Mouse (Mus musculus): ENCODE measurements around the gene Git2.

Gene Git2

DNA sequence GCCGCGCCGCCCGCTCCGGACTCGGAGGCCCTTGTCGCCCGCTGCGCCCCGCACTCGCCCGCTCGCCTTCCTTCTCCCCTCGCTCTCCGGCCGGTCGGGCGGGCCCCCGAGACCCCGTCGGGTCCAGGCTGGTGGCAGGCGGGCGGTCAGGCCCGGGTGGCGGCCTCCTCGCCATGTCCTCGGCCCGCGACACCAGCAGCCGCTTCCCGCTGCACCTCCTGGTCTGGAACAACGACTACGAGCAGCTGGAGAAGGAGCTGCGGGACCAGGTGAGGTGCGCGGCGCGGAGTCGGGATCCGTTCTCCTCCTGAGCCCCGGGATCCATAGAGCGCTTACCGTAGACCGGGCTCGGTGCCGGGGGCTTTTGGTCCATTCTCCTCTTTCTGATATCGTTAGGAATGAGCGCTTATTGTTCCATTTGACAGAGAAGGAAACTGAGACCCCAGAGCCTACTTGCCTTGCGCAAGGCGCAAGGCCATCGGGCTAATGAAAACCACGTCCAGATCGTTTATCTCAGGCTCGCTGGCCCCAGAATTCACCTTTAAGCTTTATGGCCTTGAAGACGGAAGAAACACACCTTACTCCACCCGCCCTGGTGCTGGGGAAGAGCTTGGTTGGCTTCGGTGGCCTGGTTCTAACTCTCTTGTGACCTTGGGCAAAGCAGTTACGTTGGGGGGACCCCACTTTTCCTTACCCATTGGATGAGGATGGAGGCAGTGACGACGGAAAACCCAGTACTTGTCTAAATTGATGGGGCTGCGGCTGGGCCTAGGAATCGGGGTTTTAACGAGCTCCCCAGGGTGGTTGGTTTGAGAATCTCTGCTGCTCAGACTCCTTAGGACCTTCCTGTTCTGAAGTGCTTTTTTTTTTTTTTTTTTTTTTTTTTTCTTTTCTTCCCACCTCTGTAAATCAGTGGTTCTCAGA is at the start of gene Git2:
Gene Git2 (minus strand): TSS at position 462 of the 924 bp plus-strand sequence.
- in situ Hi-C loops (cut with MboI; ENCODE audit: low sequenced_read_pairs), result no loop called here

DNA sequence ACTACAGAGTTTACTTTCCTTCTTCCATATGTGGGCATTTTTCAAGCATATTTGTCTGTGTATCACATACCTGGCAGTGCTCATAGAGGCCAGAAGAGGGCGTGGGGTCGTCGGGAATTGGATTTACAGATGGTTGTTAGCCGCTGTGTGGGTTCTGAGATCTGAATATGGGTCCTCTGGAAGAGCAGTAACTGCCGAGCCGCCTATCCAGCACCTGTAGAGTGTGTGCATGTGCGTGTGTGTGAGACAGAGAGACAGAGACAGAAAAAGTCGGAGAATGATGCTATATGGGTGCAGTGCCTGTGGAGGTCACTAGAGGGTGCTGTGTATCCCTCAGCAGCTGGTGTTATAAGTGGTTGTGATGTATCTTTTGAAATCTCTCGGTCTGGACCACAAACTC is 48.9 kb upstream of the Git2 start:
- in situ Hi-C loops (cut with MboI; ENCODE audit: low sequenced_read_pairs), result no loop called here

DNA sequence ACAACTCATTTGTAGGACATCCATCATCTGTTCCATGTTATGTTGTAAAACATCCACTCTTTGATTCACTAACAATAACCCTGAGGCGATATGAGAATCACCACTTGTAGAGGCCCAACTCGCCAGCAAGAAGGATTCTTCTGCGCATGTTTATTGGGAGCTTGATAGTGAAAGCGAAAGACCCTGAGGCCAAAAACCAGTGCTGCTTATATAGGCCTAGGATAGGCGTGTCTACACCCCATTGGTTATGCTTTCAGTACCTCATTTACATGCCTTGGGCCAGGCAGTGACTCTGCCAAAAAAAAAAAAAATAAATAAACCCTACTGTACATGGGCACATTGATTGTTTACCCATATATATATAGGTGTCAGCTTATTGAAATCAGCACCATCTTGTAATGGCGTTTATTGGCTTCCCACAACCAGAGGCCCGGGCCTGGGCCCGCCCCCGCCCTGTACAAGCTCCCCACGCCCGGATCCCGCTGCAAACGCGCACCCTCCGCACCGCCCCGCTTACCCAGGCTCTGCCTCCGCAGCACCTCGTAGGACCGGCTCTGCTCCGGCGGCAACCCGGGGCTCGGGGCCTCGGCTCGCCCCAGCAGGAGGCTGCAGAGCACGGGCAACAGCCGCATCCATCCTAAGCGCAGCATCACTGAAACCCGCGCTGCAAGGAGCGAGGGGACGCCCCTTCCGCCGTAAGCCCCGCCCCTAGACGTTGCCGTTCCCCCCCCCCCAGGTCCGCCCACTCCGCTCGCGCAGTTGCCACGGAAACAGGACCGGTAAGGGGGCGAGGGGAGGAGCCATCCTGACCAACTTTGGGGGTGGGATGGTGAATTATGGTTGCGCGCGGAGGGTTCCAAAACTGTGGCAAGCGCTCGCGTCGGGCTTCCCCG is 47.7 kb upstream of the Git2 start, which contains the start of gene 1500011B03Rik:
Gene 1500011B03Rik (minus strand): TSS at position 673 of the 893 bp plus-strand sequence.
- in situ Hi-C loops (cut with MboI; ENCODE audit: low sequenced_read_pairs), result no loop called here

DNA sequence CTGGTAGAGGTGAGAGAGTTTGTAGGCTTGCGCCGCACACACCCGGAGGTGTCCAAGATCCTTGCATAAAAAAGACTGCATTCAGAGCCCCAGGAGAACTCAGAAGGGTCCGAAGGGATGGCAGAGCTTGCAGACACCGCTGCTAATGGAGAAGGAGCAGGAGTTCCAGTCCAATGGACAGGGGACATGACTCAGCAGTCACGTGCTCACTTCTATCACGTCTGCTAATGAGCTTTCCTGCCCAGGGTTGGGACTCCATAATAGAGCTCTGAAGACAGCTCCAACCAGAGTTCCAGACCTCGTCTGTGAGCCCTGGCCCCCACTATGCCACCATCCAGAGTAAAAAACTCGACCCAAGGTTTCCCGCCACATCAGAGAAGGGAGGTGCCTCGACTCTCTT is 42.8 kb upstream of the Git2 start:
- in situ Hi-C loops (cut with MboI; ENCODE audit: low sequenced_read_pairs), result no loop called here

DNA sequence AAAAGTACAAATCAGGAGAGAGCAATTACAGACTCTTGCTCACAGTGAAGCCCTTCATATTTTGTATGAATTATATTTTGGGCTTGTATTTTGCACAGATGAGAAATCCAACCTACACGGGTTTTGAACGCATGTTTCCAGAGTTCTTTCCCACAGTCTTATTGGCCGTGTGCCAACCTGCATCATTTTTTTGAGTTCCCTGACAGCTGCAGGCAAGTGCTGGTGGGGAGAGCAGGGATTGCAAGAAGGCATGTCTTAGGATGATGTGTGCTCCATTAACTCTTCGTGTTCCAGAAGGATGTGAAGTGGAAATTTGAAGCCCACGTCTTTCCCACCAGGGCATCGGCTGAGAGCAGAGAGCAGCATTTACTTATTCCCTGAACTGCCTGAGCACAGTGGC is 41.3 kb upstream of the Git2 start:
- in situ Hi-C loops (cut with MboI; ENCODE audit: low sequenced_read_pairs), result no loop called here

DNA sequence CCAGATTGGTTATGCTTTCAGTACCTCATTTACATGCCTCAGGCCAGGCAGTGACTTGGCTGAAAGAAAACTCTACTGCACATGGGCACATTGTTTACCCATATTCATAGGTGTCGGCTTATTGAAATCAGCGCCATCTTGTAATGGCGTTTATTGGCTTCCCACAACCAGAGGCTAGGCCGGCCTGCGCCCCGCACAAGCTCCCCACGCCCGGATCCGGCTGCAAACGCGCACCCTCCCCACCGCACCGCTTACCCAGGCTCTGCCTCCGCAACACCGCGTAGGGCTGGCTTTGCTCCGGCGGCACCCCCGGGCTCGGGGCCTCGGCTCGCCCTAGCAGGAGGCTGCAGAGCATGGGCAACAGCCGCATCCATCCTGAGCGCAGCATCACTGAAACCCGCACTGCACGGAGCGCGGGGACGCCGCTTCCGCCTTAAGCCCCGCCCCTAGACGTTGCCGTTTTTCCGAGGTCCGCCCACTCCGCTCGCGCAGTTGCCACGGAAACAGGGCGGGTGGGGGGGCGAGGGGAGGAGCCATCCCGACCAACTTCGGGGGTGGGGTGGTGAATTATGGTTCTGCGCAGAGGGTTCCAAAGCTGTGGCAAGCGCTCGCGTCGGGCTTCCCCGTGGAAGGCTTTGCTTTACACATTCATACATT is 38.3 kb upstream of the Git2 start:
- in situ Hi-C loops (cut with MboI; ENCODE audit: low sequenced_read_pairs), result no loop called here

DNA sequence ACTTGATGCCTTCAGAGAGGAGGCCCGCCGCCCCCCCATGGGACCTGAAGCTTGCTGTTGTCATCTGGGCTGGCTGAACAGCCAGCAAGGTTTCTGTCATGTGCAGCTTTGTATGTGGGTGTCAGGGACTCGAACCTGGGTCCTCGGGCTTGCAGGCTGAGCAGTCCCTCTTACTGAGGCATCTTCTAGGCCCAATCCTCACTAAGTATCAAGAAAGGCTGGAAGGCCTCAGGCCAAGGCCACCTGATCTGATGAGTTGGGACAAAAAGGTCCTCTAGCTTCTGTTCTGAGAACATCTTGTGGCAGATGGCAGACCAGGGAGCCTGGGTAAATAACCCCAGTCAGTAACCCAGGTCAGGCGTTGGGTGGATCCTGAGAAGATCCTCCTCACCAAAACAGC is 34.5 kb upstream of the Git2 start:
- in situ Hi-C loops (cut with MboI; ENCODE audit: low sequenced_read_pairs), result no loop called here

DNA sequence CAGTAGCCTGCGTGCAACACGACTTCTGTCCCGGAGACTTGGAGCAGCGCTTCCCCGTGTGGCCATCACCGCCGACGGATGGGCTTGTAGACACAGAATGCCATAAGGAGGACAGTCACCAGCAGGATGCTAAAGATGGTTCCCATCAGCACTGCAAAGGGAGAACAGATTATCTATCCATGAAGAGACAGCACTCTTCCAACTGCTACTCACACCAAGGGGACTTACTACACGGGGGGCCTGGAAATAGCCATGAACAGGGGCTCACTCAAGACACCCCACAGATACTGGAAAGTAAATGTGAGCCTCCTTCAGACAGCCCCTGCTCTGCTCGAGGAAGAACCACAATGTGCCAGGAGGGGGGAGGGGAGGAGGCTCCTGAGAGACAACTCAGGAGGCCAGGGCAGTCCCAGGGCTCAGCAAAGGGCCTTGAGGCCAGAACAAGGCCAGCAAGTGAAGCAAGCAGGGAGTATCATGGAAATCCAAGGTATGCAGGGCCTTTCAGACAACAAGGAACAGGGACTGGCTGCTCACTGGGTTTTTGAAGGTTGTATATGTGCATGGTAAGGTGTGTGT is 34.0 kb upstream of the Git2 start:
- in situ Hi-C loops (cut with MboI; ENCODE audit: low sequenced_read_pairs), result no loop called here

DNA sequence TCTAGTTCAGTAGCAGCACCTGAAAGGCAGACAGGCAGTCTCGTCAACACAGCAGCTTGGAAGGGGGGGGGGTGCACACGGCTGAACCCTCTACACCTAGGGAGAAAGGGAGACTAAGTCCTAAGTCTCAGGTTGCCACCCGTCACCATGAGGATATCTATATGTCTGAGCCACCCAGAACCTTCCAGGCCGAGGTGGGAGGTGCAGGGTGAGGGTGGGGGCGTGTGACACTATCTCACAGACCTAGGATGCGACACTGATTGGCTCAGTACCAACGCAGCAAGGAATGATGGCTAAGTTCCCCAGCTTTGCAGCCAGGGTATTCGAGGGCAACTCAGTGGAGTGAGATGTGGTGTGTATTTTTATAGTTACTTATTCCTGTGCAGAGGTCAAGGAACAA is 33.1 kb upstream of the Git2 start:
- in situ Hi-C loops (cut with MboI; ENCODE audit: low sequenced_read_pairs), result no loop called here

DNA sequence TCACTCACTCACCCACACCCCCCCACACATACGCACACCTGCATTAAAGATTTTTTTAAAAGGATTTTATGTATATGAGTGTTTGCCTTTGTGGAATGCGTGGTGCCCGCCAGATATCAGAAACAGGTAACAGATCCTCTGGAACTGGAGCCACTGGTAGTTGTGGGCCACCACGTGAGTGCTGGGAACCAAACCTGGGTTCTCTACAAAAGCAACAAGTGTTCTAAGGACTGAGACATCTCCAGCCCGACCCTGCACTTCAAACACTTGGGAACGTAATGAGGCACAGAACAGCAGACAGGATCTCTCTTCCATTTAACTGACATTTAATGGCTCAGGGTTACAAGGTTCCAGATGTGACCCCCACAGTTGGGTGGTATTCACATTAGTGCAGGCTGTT is 32.6 kb upstream of the Git2 start:
- in situ Hi-C loops (cut with MboI; ENCODE audit: low sequenced_read_pairs), result no loop called here

DNA sequence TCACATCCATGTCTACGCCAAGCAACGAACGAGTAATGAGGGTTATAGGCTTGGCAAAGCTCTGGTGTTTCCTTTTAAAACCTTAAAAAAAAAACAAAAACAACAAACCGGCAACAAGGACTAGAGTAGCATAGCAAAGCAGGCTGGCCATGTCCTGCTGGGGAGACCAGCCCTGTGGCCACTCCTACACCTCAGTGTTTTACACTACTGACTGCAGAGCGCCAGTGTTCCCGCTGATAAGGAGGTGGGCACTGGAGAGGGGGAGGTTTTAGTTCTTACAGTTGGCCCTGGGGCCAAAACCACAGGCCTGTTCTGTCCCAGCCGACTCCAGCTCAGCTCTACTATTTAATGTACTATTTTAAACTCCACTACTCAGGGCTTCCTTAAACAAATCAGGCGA is 32.2 kb upstream of the Git2 start:
- in situ Hi-C loops (cut with MboI; ENCODE audit: low sequenced_read_pairs), result no loop called here

DNA sequence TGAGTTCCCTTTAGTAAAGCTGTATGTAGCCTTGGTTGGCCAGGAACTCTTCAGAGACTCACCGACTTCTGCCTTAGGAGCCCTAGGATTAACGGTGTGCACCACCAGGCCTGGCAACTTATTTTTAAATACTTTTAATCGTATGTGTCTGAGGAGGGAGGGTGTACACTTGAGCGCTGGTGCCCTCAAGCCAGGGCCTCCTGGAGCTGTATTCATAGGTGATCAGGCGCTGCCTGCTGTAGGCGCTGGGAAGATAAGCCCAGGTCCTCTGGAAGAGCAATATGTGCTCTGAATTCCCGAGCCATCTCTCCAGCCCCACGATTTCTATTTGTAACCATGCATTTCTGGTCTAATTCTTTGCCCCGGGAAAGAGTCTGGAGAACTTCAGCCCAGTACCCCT is 31.7 kb upstream of the Git2 start:
- in situ Hi-C loops (cut with MboI; ENCODE audit: low sequenced_read_pairs), result no loop called here

DNA sequence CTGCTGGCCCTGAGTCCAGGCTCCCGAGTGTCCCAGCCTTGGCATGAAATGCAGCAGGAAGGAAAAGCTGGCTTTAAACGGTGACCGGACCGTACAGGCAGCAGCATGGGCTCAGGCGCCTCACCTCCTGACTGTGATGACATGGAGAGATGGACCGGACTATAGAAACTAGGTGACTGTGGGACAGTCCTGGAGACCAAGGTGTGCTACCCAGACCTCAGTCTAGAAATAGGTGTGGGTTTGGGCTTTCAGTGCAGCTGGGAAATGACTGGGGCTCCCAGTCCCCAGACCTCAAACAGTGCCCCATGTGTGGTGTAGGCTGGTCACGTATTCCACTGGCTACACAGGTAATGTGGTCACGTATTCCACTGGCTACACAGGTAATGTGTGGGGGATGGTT is 31.3 kb upstream of the Git2 start:
- in situ Hi-C loops (cut with MboI; ENCODE audit: low sequenced_read_pairs), result no loop called here

DNA sequence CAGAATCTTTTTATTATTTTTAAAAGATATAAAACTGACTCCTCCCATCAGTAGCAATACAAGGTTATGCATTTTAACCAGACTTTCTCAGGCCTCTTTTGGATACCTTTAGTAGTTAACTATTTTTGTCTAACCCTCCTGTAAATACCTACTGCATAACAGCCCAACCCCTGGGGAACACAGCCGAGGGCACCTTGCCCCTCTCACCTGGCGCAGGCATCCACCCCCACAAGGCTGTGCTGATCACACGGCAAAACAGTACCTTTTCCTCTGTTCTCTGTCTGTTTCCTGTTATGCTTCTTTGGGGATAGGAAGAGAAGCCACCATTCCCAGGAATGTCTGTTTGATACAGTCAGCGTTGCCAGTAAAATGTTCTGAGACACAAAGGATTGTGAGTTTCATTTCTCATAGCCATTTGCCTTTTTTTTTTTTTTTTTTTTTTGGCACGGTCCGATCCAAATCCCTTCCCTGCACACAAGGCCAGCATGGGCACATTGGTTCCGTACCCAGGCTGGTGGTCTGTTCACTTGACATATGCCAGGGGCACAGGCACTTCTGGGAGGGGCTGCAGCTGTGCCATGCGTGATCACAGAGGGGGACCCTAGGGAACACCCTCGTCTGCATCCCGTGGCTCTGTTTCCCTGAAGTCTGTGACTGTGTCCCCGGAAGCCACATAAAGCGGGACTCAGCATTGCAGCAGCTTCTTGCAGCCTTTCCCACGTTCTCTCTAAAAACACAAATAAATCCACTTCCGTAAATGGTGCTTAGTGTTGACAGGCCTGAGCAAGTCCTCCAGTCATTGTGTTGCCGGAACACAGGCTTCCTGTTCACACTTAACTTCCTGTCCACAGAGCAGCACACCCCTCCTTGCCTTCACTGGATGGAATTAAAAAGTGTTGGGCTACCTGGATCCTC is 30.4 kb upstream of the Git2 start:
- in situ Hi-C loops (cut with MboI; ENCODE audit: low sequenced_read_pairs), result no loop called here

DNA sequence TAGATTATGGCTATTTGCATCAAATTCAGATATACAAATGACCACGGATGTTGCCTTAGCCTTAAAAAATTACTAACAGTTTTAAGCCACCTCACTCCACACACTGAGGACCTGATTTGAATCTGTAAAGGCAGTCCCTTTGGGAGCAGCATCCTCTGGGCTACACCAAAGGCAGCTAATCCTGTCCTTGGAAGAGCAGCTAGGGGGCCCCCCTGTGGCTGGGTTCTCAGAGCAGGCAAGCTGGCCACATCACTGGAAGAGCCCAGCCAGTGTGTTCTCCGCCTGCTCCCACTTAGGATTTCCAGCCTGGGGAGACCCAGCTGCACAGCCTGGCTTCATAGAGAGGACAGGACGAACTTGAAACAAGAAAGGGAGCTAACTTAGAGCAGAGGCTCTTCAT is 29.6 kb upstream of the Git2 start:
- in situ Hi-C loops (cut with MboI; ENCODE audit: low sequenced_read_pairs), result no loop called here

DNA sequence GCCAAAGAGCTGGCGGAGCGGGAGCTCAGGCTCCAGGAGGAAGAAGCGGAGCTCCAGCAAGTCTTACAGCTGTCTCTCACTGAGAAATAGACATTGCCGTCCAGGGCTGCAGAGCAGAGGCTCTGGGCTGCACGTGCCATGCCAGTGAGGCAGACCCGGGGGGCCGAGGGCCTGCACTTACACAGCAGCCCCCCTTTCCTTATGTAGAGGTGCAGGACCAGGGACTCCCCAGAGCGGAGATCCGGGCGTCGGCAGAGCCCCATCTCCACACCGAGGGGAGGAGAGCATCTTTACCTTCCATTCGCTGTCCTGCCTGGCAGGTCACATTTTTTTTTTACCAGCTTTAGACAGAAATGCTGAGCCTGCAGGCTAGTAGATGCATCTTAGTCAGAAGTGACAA is 29.0 kb upstream of the Git2 start:
- in situ Hi-C loops (cut with MboI; ENCODE audit: low sequenced_read_pairs), result no loop called here

DNA sequence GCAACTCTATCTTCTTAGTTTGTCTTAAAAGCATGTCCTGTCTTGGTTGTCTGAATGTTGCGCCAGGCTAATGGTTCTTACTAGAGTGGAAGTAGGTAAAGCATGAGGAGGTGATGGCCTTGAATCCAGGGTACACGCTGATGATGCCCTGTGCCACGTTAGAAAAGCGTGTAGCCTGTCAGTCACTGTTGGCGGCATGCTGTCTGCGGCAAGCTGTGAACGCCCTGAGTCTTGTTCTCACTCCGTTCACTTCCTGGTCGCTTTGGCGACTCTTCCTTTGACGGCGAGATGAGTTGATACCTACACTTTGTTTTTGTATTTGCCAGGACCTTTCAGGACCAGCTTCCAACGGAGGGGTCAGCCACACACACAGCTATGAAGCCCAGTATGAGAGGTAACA is 27.9 kb upstream of the Git2 start:
- in situ Hi-C loops (cut with MboI; ENCODE audit: low sequenced_read_pairs), result no loop called here

DNA sequence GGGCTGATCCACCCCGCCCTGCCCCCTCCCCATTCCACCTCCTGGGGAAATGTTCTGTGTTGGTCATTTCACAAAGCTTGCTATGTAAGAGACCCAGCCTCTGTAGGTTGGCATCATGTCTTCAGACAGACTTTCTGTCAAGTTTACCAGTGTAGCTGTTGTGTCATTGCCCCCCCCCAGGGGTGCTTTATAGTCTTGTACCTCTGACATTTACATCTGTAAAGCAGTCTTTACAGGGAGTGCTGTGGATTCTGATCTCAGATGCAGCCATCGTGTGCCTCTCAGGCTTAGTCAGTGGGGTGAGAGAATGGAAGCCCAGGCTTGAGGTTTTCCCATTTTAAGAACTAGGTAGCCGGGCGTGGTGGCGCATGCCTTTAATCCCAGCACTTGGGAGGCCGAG is 26.5 kb upstream of the Git2 start:
- in situ Hi-C loops (cut with MboI; ENCODE audit: low sequenced_read_pairs), result no loop called here

DNA sequence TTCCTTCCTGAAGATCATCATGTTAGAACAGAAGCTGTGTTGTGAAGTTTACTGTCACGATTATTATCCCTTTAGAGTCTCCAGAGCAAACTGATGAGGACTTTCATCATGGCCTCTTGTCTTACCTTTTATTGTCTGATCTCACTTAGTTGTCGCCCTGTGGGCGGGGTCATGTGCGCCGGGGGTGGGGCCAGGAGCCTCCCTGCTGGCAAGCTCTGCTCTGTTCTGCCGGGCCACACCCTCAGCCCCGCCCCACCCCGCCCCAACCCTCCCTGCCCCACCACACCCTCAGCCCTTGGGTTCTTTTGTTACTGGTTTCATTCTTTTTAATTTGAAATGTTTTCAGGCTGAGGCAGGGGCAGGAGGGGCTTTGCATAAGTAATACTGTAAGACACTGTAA is 25.7 kb upstream of the Git2 start:
- in situ Hi-C loops (cut with MboI; ENCODE audit: low sequenced_read_pairs), result no loop called here

DNA sequence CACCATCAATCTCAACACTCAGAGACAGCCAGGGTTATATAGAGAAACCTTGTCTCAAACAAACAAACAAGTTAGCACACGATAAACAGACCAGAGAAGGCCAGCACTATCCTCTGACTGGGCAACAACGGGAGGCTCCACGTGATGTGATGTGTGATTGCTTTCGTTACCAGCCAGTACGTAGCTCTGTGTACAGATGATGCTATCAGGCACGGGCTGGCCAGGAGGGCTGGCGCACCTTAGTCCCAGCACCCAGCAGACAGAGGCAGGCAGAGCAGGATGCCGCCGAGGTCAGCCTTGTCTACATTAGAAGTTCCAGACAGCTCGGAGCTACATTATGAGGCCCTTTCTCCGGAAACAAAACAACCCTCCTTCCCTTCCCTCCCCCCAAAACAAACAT is 24.5 kb upstream of the Git2 start:
- in situ Hi-C loops (cut with MboI; ENCODE audit: low sequenced_read_pairs), result no loop called here
